Mouse (Mus musculus) C2C12 (cell line): ENCODE data around the gene Map3k14. TPM values are rescaled to one million over a fixed set of nuclear protein-coding genes. Genes with fewer than 3 reads are reported as not detected.

Source experiments
- H3K27me3 ChIP-seq: one replicate; pipeline ENCODE4 v1.6.1; 2011; ENCODE audit not compliant: control insufficient read depth, insufficient read depth, insufficient read length
- H3K36me3 ChIP-seq: one replicate; pipeline ENCODE4 v1.6.1; 2011; ENCODE audit not compliant: control insufficient read depth, insufficient read depth
- H3K4me3 ChIP-seq: one replicate; pipeline ENCODE4 v1.5.1; 2011; ENCODE audit warnings: mild to moderate bottlenecking, control low read depth; ENCODE audit not compliant: poor library complexity, insufficient read depth, severe bottlenecking
- H3K79me2 ChIP-seq: one replicate; pipeline ENCODE4 v1.6.1; 2011; ENCODE audit not compliant: control insufficient read depth, insufficient read depth
- H3K79me3 ChIP-seq: one replicate; pipeline ENCODE4 v1.6.1; 2011; ENCODE audit warnings: low read depth, control low read depth
- H3ac ChIP-seq: one replicate; pipeline ENCODE3; 2011; ENCODE audit warnings: low read depth; ENCODE audit not compliant: control insufficient read depth, insufficient read length
- CEBPB ChIP-seq: IDR thresholded peaks from one replicate; pipeline ENCODE4 v1.6.1; 2011; ENCODE audit warnings: low read depth, mild to moderate bottlenecking, control low read depth, moderate library complexity
- CTCF ChIP-seq: IDR thresholded peaks from one replicate; pipeline ENCODE4 v1.5.1; 2011; ENCODE audit not compliant: control insufficient read depth, insufficient read depth, insufficient read length
- FOSL1 ChIP-seq: IDR thresholded peaks from one replicate; pipeline ENCODE4 v1.8.0; 2011; ENCODE audit warnings: mild to moderate bottlenecking, low read length; ENCODE audit not compliant: poor library complexity, insufficient read depth, severe bottlenecking
- MAX ChIP-seq: IDR thresholded peaks from one replicate; pipeline ENCODE4 v1.6.1; 2011; ENCODE audit warnings: mild to moderate bottlenecking, control low read depth
- MYOD1 ChIP-seq: IDR thresholded peaks from one replicate; pipeline ENCODE4 v1.6.1; 2011; ENCODE audit warnings: low read depth; ENCODE audit not compliant: control insufficient read depth, insufficient read length
- MYOG ChIP-seq: IDR thresholded peaks from one replicate; pipeline ENCODE4 v1.6.1; 2011; ENCODE audit not compliant: control insufficient read depth, insufficient read length; ENCODE audit errors: extremely low read depth
- USF1 ChIP-seq: IDR thresholded peaks from one replicate; pipeline ENCODE4 v1.6.1; 2011; ENCODE audit warnings: low read depth, mild to moderate bottlenecking, control low read depth, moderate library complexity
- polyA plus RNA-seq: library from polyadenylated mRNA; unstranded; fragments of >200 nt; fragmentation: generic; extraction: Trizol; gene quantifications from one replicate; pipeline ENCODE4 v1.2.1, GENCODE M21; 2012; ENCODE audit warnings: missing spikeins

The Map3k14 gene
- polyA plus RNA-seq, 1 experiment: 9.7 TPM

- Histone ChIP-seq H3K36me3 (peaks cover 23% of the 10 kb centered on the region), H3ac (no peak overlapping the region), H3K27me3 (no peaks in the 10 kb centered on the region), H3K79me3 (peaks cover 78% of the 10 kb centered on the region), H3K79me2 (peaks cover 100% of the 10 kb centered on the region), H3K4me3 (no peak overlapping the region)
- TF ChIP-seq FOSL1: peak; percentile 7
- TF ChIP-seq MYOD1: no peak
- no peak for TF ChIP-seq MYOG
- no peak for TF ChIP-seq USF1
- TF ChIP-seq CTCF: no peak
- no peak for TF ChIP-seq MAX
- TF ChIP-seq CEBPB: peak; percentile 81
Measured at GRCm38 (mm10) chr11:103257938-103258481, 9.3 kb downstream of the Map3k14 start.

- no peak for TF ChIP-seq CTCF
- TF ChIP-seq MYOG: no peak
- no peak for TF ChIP-seq CEBPB
- no peak for TF ChIP-seq MYOD1
- TF ChIP-seq FOSL1: no peak
- no peak for TF ChIP-seq MAX
- no peak for TF ChIP-seq USF1
- no peak overlapping the region for H3K4me3 ChIP-seq
Measured at GRCm38 (mm10) chr11:103253605-103254004, 13.7 kb downstream of the Map3k14 start.

DNA sequence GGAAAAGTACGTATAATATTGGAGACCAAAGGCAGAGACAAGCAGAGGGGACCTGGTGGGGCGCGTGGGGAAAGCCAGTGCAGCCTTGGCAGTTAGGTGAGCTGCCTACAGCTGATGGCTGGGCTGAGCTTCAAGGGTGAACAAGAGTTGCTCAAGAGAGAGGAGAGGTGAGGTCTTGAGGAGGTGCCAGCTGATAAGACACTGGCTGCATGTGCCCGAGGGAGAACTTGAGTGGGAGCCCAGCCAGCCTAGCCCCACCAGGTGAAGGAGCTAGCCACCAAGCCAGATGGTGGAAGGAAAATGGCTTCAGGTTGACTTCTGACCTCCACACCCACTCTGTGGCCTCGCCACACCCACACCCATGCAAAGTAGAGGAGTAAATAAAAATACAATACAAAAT, 14.9 kb downstream of the Map3k14 start:
- H3K27me3 ChIP-seq: no peaks in the 10 kb centered on the region
- no peak overlapping the region for H3ac ChIP-seq
- peaks cover 100% of the 10 kb centered on the region for H3K79me2 ChIP-seq
- no peak overlapping the region for H3K4me3 ChIP-seq
- H3K79me3 ChIP-seq: peaks cover 70% of the 10 kb centered on the region
- H3K36me3 ChIP-seq: peaks cover 15% of the 10 kb centered on the region
- TF ChIP-seq MYOD1 (no peak), FOSL1 (no peak), CEBPB (no peak), USF1 (no peak)

More at GRCm38 (mm10) chr11:103253605-103254004, 13.7 kb downstream of the Map3k14 start:
- Histone ChIP-seq H3K36me3 (peaks cover 17% of the 10 kb centered on the region), H3ac (no peak overlapping the region), H3K27me3 (no peaks in the 10 kb centered on the region), H3K79me2 (peaks cover 100% of the 10 kb centered on the region), H3K79me3 (peaks cover 70% of the 10 kb centered on the region)

GRCm38 (mm10) chr11:103250324-103250723, 16.9 kb downstream of the Map3k14 start:
- no peaks in the 10 kb centered on the region for H3K27me3 ChIP-seq
- H3K36me3 ChIP-seq: peaks cover 4% of the 10 kb centered on the region
- no peak overlapping the region for H3K4me3 ChIP-seq
- TF ChIP-seq CTCF (no peak), MYOD1 (no peak)
- peaks cover 63% of the 10 kb centered on the region for H3K79me3 ChIP-seq
- no peak overlapping the region for H3ac ChIP-seq
- peaks cover 88% of the 10 kb centered on the region for H3K79me2 ChIP-seq

DNA sequence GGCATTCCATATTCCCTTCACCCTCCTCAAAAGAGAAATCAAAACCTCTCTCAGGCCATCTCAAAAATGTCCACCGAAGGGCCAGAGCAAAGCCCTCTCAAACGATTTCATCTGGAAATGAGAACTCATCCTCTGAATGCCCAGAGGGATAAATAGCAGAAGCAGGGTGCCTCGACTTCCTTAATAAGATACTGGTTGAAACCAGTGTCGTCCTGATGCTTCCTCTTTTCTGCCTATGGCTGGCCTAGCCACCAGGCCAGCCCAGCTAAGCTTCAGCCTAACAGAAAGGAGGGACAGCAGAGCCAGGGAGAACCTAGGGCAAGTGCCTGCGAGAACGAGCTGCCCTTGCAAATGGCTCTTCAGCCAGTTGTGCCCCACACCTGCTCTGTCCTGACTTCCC, 17.8 kb downstream of the Map3k14 start:
- H3K79me2 ChIP-seq: peaks cover 88% of the 10 kb centered on the region
- H3K36me3 ChIP-seq: peaks cover 10% of the 10 kb centered on the region
- H3K79me3 ChIP-seq: peaks cover 68% of the 10 kb centered on the region
- no peak overlapping the region for H3K4me3 ChIP-seq
- no peak overlapping the region for H3ac ChIP-seq
- no peak for TF ChIP-seq USF1
- no peak for TF ChIP-seq MAX
- TF ChIP-seq MYOD1: no peak
- TF ChIP-seq CEBPB: no peak
- H3K27me3 ChIP-seq: no peaks in the 10 kb centered on the region

DNA sequence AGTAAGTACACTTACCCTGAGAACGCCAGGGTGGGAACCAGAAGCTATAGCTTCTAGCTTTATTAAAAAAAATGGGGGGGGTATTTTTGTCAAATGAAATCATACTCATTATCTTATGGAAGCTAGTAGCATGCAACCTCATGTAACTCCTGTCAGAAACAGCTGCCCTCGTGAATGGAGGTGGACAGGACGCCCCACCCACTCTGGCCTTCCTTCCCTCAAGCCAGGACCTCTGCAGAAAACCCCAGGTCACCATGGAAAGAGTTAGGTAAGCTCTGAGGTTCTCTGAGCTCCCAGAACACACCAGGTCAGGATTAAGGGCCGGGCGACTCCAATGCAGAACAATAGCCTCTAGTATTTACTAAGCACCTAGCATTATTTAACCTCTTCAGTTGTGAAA, 18.4 kb downstream of the Map3k14 start:
- H3K27me3 ChIP-seq: no peaks in the 10 kb centered on the region
- H3ac ChIP-seq: no peak overlapping the region
- peaks cover 69% of the 10 kb centered on the region for H3K79me3 ChIP-seq
- TF ChIP-seq MYOD1: no peak
- no peak for TF ChIP-seq CEBPB
- TF ChIP-seq MYOG: no peak
- no peak for TF ChIP-seq MAX
- peaks cover 17% of the 10 kb centered on the region for H3K36me3 ChIP-seq
- H3K4me3 ChIP-seq: no peak overlapping the region
- H3K79me2 ChIP-seq: peaks cover 88% of the 10 kb centered on the region
